Mouse (Mus musculus): Measurements from ENCODE around the gene Cabp1.

- TF ChIP-seq TAL1 (IDR thresholded peaks at IDR 0.05; ENCODE audit: low read length): no peak
- no peak for TF ChIP-seq GATA1 (IDR thresholded peaks at IDR 0.05; ENCODE audit: low read length)
Measured at GRCm38 (mm10) chr5:115167396-115167795, 26.8 kb downstream of the Cabp1 start.

Measured in erythroblast, embryonic 14.5 days (primary cell).